Mouse (Mus musculus): ENCODE data around the gene Cdc123. TPM values are rescaled to one million over a fixed set of nuclear protein-coding genes. Genes with fewer than 3 reads are reported as not detected.
"Not testable (repeated sequence)": the region's sequence is repeated elsewhere in the genome, so short reads cannot be mapped to it uniquely, and the experiment has no call there.

Gene Cdc123
- polyA plus RNA-seq, 1 experiment from 2014 or later: 170 TPM

- Histone ChIP-seq H3K36me3 (peaks cover 34% of the 10 kb centered on the region), H3K9me3 (replicated peaks) (peaks cover 6% of the 10 kb centered on the region), H3K27me3 (no peaks in the 10 kb centered on the region), H3K4me2 (peak overlapping the region; percentile 77), H3K4me1 (replicated peaks) (peaks cover 38% of the 10 kb centered on the region), H3K4me3 (replicated peaks) (peak overlapping the region; percentile 79), H3K9ac (peak overlapping the region; percentile 75), H3K27ac (peak overlapping the region; percentile 80)
- no peak for DNase-seq
- peak; percentile 57 for ATAC-seq (ENCODE audit: low read depth)
- 3% methylated on average over 23 of the region's 23 CpGs for WGBS (ENCODE audit: insufficient replicate concordance)
Observed at GRCm38 (mm10) chr2:5844181-5844872, 637 bp downstream of the Cdc123 start.

GRCm38 (mm10) chr2:5840815-5841214 lies 4.1 kb downstream of the Cdc123 start:
- ATAC-seq (ENCODE audit: low read depth) (no peak), DNase-seq (no peak)
- Histone ChIP-seq H3K27ac (no peak overlapping the region), H3K27me3 (no peaks in the 10 kb centered on the region), H3K4me2 (no peak overlapping the region), H3K9me3 (replicated peaks) (peaks cover 10% of the 10 kb centered on the region), H3K36me3 (peaks cover 53% of the 10 kb centered on the region), H3K4me1 (replicated peaks) (peaks cover 10% of the 10 kb centered on the region), H3K9ac (no peak overlapping the region), H3K4me3 (replicated peaks) (no peak overlapping the region)
- 89% methylated on average over 11 of the region's 11 CpGs for WGBS (ENCODE audit: insufficient replicate concordance)

GRCm38 (mm10) chr2:5825265-5825913 lies 19.6 kb downstream of the Cdc123 start:
- Histone ChIP-seq H3K27ac (peak overlapping the region; percentile 53), H3K4me3 (replicated peaks) (no peak overlapping the region), H3K36me3 (peaks cover 56% of the 10 kb centered on the region), H3K4me2 (no peak overlapping the region), H3K4me1 (replicated peaks) (peaks cover 15% of the 10 kb centered on the region; the same call in 1 of the 2 replicates), H3K9ac (no peak overlapping the region), H3K9me3 (replicated peaks) (no peaks in the 10 kb centered on the region), H3K27me3 (no peaks in the 10 kb centered on the region)
- ATAC-seq (ENCODE audit: low read depth): 0 out of 2 replicates have a peak, but pooled peaks have one; percentile 46
- 86% methylated on average over 5 of the region's 5 CpGs for WGBS (ENCODE audit: insufficient replicate concordance)
- DNase-seq: no peak

GRCm38 (mm10) chr2:5824685-5825084 lies 20.3 kb downstream of the Cdc123 start:
- Histone ChIP-seq H3K36me3 (peaks cover 58% of the 10 kb centered on the region), H3K4me1 (replicated peaks) (peaks cover 15% of the 10 kb centered on the region; the same call in 1 of the 2 replicates), H3K9me3 (replicated peaks) (no peaks in the 10 kb centered on the region), H3K27me3 (no peaks in the 10 kb centered on the region), H3K4me2 (no peak overlapping the region), H3K4me3 (replicated peaks) (no peak overlapping the region), H3K27ac (peak overlapping the region; percentile 16), H3K9ac (no peak overlapping the region)
- ATAC-seq (ENCODE audit: low read depth): no peak
- 42% methylated on average over 5 of the region's 5 CpGs for WGBS (ENCODE audit: insufficient replicate concordance)
- no peak for DNase-seq

GRCm38 (mm10) chr2:5824213-5824612 lies 20.8 kb downstream of the Cdc123 start:
- WGBS (ENCODE audit: insufficient replicate concordance): 21% methylated on average over 1 of the region's 1 CpGs
- Histone ChIP-seq H3K4me3 (replicated peaks) (no peak overlapping the region), H3K27ac (no peak overlapping the region), H3K9me3 (replicated peaks) (no peaks in the 10 kb centered on the region), H3K27me3 (no peaks in the 10 kb centered on the region), H3K4me1 (replicated peaks) (peaks cover 15% of the 10 kb centered on the region; the same call in 1 of the 2 replicates), H3K9ac (no peak overlapping the region), H3K4me2 (no peak overlapping the region), H3K36me3 (peaks cover 62% of the 10 kb centered on the region)
- DNase-seq (no peak), ATAC-seq (ENCODE audit: low read depth) (no peak)

GRCm38 (mm10) chr2:5822449-5822848 lies 22.5 kb downstream of the Cdc123 start:
- Histone ChIP-seq H3K36me3 (peaks cover 70% of the 10 kb centered on the region), H3K27me3 (no peaks in the 10 kb centered on the region), H3K4me1 (replicated peaks) (peaks cover 15% of the 10 kb centered on the region; the same call in 1 of the 2 replicates), H3K4me3 (replicated peaks) (no peak overlapping the region), H3K9ac (no peak overlapping the region), H3K4me2 (no peak overlapping the region), H3K9me3 (replicated peaks) (no peaks in the 10 kb centered on the region), H3K27ac (no peak overlapping the region)
- WGBS (ENCODE audit: insufficient replicate concordance): 86% methylated on average over 6 of the region's 6 CpGs
- no peak for ATAC-seq (ENCODE audit: low read depth)
- no peak for DNase-seq

GRCm38 (mm10) chr2:5821264-5821663 lies 23.7 kb downstream of the Cdc123 start:
- DNase-seq: no peak
- H3K4me2 ChIP-seq: no peak overlapping the region
- H3K4me1 ChIP-seq (replicated peaks): peaks cover 15% of the 10 kb centered on the region; the same call in 1 of the 2 replicates
- H3K27me3 ChIP-seq: no peaks in the 10 kb centered on the region
- no peaks in the 10 kb centered on the region for H3K9me3 ChIP-seq (replicated peaks)
- H3K9ac ChIP-seq: no peak overlapping the region
- H3K36me3 ChIP-seq: peaks cover 70% of the 10 kb centered on the region
- no peak overlapping the region for H3K27ac ChIP-seq
- WGBS (ENCODE audit: insufficient replicate concordance): 85% methylated on average over 10 of the region's 10 CpGs
- ATAC-seq (ENCODE audit: low read depth): no peak
- no peak overlapping the region for H3K4me3 ChIP-seq (replicated peaks)

GRCm38 (mm10) chr2:5811235-5811782 lies 33.7 kb downstream of the Cdc123 start:
- Histone ChIP-seq H3K4me3 (replicated peaks) (no peak overlapping the region), H3K36me3 (peaks cover 58% of the 10 kb centered on the region), H3K4me2 (no peak overlapping the region), H3K9me3 (replicated peaks) (no peaks in the 10 kb centered on the region), H3K27me3 (no peaks in the 10 kb centered on the region), H3K9ac (no peak overlapping the region), H3K4me1 (replicated peaks) (no peaks in the 10 kb centered on the region), H3K27ac (no peak overlapping the region)
- DNase-seq (no peak), ATAC-seq (ENCODE audit: low read depth) (no peak)
- 75% methylated on average over 5 of the region's 5 CpGs for WGBS (ENCODE audit: insufficient replicate concordance)

- DNase-seq: no peak
- Histone ChIP-seq H3K4me2 (no peak overlapping the region), H3K36me3 (peaks cover 56% of the 10 kb centered on the region), H3K27me3 (no peaks in the 10 kb centered on the region), H3K9me3 (replicated peaks) (no peaks in the 10 kb centered on the region), H3K4me3 (replicated peaks) (no peak overlapping the region), H3K4me1 (replicated peaks) (no peaks in the 10 kb centered on the region), H3K27ac (no peak overlapping the region), H3K9ac (no peak overlapping the region)
- no peak for ATAC-seq (ENCODE audit: low read depth)
- WGBS (ENCODE audit: insufficient replicate concordance): 84% methylated on average over 5 of the region's 5 CpGs
Observed at GRCm38 (mm10) chr2:5810036-5810718, 34.8 kb downstream of the Cdc123 start.

GRCm38 (mm10) chr2:5806201-5806600 lies 38.8 kb downstream of the Cdc123 start:
- H3K4me3 ChIP-seq (replicated peaks); H3K27ac ChIP-seq: not testable (repeated sequence)
- H3K36me3 ChIP-seq: peaks cover 62% of the 10 kb centered on the region

GRCm38 (mm10) chr2:5805228-5805627 lies 39.7 kb downstream of the Cdc123 start:
- 86% methylated on average over 7 of the region's 7 CpGs for WGBS (ENCODE audit: insufficient replicate concordance)
- Histone ChIP-seq H3K9me3 (replicated peaks) (no peaks in the 10 kb centered on the region), H3K4me3 (replicated peaks) (no peak overlapping the region), H3K9ac (no peak overlapping the region), H3K36me3 (peaks cover 61% of the 10 kb centered on the region), H3K4me1 (replicated peaks) (peaks cover 17% of the 10 kb centered on the region), H3K27me3 (no peaks in the 10 kb centered on the region), H3K27ac (no peak overlapping the region), H3K4me2 (no peak overlapping the region)
- DNase-seq: no peak
- ATAC-seq (ENCODE audit: low read depth): no peak

More at GRCm38 (mm10) chr2:5806201-5806600, 38.8 kb downstream of the Cdc123 start:
- not testable (repeated sequence) for H3K9me3 ChIP-seq (replicated peaks); H3K4me2 ChIP-seq; H3K27me3 ChIP-seq; DNase-seq; ATAC-seq (ENCODE audit: low read depth); H3K9ac ChIP-seq
- 72% methylated on average over 3 of the region's 3 CpGs for whole genome bisulfite sequencing (ENCODE audit: insufficient replicate concordance)
- peaks cover 13% of the 10 kb centered on the region for H3K4me1 ChIP-seq (replicated peaks)
